Mouse (Mus musculus) Patski (cell line): ENCODE measurements around the gene Slc2a1. TPM values are rescaled to one million over a fixed set of nuclear protein-coding genes. Genes with fewer than 3 reads are reported as not detected.
A peak's percentile ranks its signal among the peaks of the same experiment; 100 is the strongest.

ENCODE experiments used
- ATAC-seq: fragments of 100-300 bp; one replicate; pipeline ENCODE4 v1.8.0; 2021
- CTCF ChIA-PET: fragments of 350-600 bp; sonication (Branson Sonifier 250); formaldehyde crosslinking; loops from one replicate; lab custom pipeline; 2022; ENCODE audit warnings: inconsistent platforms; lab: Charles Lee
- POLR2A ChIA-PET: fragments of 350-600 bp; sonication (Branson Sonifier 250); formaldehyde crosslinking; loops from one replicate; lab custom pipeline; 2022; ENCODE audit warnings: antibody characterized with exemption, inconsistent platforms; lab: Charles Lee
- DNase-seq: peaks from one replicate; pipeline ENCODE4 v3.0.0-alpha.2; 2011; ENCODE audit warnings: low read depth, low spot score
- H3K27me3 ChIP-seq: fragments of 371-371 bp; one replicate; pipeline ENCODE4 v1.5.1; 2021
- CTCF ChIP-seq: fragments of 100-300 bp; IDR thresholded peaks from one replicate; pipeline ENCODE4 v1.5.1; 2021
- in situ Hi-C: fragments of 300-500 bp; cut with MboI; formaldehyde crosslinking; loops from 3 replicates; pipeline ENCODE4 v1.11.1; 2018; ENCODE audit warnings: low pct_unique_long_range_greater_than_20kb, mixed read lengths
- polyA plus RNA-seq: library from polyadenylated mRNA; unstranded; gene quantifications from one replicate; pipeline ENCODE4 v1.2.3, GENCODE M21; 2021

The Slc2a1 gene
- polyA plus RNA-seq, 1 experiment from 2014 or later, result 59.8 TPM

DNA sequence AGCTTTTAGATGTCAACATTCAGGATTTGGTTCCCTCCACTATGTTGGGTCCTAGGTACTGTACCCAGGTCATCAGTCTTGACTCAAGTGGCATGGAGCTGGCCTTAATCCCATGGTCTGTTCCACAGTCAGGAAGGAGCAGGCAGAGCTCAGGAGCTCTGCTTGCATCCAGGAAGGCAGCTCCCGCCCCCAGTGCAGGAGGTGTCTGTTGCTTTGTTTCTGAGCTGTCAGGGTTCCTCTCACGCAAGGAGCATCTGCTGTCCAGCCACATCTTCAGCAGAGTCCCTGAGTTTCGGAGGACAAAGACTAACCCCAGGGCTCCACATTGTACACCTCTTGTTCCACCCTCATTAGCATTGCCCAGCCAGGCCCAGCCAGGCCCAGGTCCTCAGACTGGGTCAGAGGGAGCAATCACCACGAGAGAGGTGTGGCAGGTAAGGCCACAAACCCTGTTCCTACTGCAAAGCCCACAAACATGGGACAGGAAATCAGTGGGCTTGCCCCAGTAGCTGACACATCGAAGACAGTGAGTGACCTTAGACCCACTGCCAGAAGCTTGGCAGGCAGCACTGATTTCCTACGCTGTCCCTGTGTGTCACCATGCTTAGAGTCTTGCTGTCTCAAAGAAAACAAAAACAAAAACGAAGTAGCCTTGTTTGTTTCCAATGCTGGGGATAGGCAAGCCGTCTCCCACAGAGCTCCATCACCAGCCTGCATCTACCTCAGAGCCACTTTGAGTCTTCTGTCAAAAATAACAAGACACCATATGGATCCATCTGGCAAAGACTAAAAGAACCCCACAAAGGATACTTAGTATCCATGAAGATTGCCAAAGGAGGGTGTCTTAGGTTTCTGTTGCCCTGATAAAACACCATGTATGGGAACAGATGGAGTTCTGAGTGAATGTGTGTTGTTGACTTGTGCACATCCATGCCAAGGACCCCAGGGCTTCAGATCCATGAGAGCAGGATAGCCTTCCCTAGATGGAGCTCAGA is 10.0 kb upstream of the Slc2a1 start:
- ChIA-PET POLR2A (interaction anchor here (1.2 kb wide), 1 partner anchor 10 kb away, joined by 3 read pairs; the partner anchor contains the start of gene Slc2a1), CTCF (interaction anchor here (0.8 kb wide), 1 partner anchor 61 kb away, joined by 3 read pairs; no protein-coding TSS in a partner anchor)
- in situ Hi-C loops, result no loop called here
- no peak for TF ChIP-seq CTCF
- ATAC-seq, result no peak
- no peaks in the 10 kb centered on the region for H3K27me3 ChIP-seq
- DNase-seq, result no peak

- no peak for ATAC-seq
- POLR2A ChIA-PET, result interaction anchor here (0.5 to 0.7 kb wide), 2 partner anchors 10 to 72 kb away, joined by 3 to 6 read pairs; no protein-coding TSS in a partner anchor
- in situ Hi-C loops, result no loop called here
- CTCF ChIA-PET, result interaction anchor here (0.6 to 1.1 kb wide), 2 partner anchors 16 to 73 kb away, joined by 3 read pairs; no protein-coding TSS in a partner anchor
- no peak for DNase-seq
- no peak for TF ChIP-seq CTCF
- H3K27me3 ChIP-seq, result no peaks in the 10 kb centered on the region
Measured at GRCm38 (mm10) chr4:119101392-119101791, 7.1 kb upstream of the Slc2a1 start.

DNA sequence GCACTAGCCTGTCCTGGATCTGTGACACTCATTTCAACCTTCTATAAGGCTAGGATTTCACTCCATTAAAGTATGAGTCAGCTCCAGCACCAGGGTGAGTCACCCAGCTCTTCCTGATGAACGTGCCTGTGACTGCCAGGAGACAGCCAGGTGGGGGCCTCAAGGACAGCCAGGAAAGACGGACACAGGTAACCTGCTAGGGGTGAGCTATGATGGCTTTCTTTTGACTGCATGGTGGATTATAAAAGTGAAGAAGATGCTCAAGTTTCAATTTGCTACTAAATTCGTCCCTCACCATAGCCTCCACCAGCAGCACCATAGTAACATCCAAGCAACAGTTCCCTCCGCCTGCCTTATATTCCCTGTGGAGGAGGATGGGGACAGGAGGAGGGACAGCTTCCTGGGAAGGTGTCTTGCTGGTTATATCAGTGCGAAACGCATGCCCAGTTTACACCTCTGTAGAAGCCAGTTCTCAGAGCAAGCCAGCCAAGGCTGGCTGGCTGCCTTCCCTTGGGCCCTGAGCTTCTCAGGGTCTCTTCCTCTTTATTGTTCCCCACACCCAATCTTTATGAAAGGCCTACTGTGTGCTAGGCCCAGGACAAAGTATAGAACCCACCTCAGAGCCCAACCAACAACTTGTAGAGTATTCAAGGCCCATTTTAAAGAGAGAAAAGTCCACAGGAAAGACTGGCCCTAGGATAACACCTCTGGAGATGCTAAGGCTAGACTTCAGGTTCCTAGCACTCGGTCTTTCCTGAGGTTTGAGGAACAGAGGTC is 6.0 kb upstream of the Slc2a1 start:
- in situ Hi-C loops, result no loop called here
- DNase-seq (no peak), ATAC-seq (no peak)
- POLR2A ChIA-PET, result no interaction called here
- no peak for TF ChIP-seq CTCF
- no peaks in the 10 kb centered on the region for H3K27me3 ChIP-seq
- CTCF ChIA-PET, result interaction anchor here (1.1 to 1.4 kb wide), 2 partner anchors 11 to 75 kb away, joined by 3 to 4 read pairs; no protein-coding TSS in a partner anchor

DNA sequence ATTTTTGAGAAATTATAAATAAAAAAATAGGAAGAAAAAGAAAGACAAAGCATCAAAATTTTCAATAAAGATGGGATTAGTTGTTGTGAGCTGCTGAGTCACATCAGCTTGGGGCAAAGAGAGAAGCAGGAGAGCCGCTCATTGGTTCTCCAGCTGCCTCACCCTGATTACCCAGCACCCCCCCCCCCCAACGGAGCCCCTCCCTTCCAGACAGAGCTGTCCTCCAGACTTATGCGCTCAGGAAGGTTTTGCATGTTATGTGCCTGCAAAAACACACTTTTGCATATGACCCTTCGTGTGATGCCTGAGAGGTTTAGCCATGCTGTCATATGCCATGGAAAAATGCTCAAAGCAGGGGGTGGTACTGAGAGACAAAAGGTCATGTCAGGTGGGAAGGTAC is 3.7 kb upstream of the Slc2a1 start:
- H3K27me3 ChIP-seq, result no peaks in the 10 kb centered on the region
- ATAC-seq (no peak), DNase-seq (no peak)
- TF ChIP-seq CTCF, result no peak
- ChIA-PET POLR2A (interaction anchor here (0.6 kb wide), 1 partner anchor 101 kb away, joined by 3 read pairs; no protein-coding TSS in a partner anchor), CTCF (no interaction called here)
- in situ Hi-C loops, result no loop called here

GRCm38 (mm10) chr4:119105704-119106103 is 2.8 kb upstream of the Slc2a1 start:
- H3K27me3 ChIP-seq, result no peaks in the 10 kb centered on the region
- ChIA-PET POLR2A (no interaction called here), CTCF (interaction anchor here (1.8 kb wide), 1 partner anchor 102 kb away, joined by 5 read pairs; no protein-coding TSS in a partner anchor)
- ATAC-seq (peak; percentile 78), DNase-seq (peak; percentile 85)
- in situ Hi-C loops, result no loop called here
- no peak for TF ChIP-seq CTCF

DNA sequence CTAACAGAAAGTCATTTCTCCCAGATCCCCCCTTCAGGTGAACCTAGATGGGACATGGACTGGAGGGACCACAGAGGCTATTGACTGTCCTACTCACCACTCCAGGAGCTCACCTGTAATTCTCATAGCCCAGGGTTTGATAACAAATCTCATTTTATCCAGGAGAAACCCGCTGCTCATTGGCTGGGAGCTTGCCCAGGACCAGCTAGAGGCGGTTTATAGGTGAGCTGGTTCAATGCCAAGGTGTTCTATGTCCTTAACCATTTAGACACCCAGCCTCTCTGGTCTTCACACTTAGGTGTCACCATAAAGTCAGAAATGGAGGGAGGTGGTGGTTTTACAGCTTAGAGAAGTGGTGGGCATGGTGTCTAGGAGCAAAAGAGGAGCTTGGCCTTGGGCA is 644 bp upstream of the Slc2a1 start:
- POLR2A ChIA-PET, result interaction anchor here (1.1 kb wide), 2 partner anchors 10 to 14 kb away, joined by 3 to 4 read pairs; no protein-coding TSS in a partner anchor
- H3K27me3 ChIP-seq, result no peaks in the 10 kb centered on the region
- DNase-seq, result no peak
- CTCF ChIA-PET, result interaction anchor here (1.2 to 1.5 kb wide), 4 partner anchors 13 to 104 kb away, joined by 3 to 6 read pairs (median 3); no protein-coding TSS in a partner anchor
- no peak for ATAC-seq
- in situ Hi-C loops, result no loop called here
- TF ChIP-seq CTCF, result no peak

DNA sequence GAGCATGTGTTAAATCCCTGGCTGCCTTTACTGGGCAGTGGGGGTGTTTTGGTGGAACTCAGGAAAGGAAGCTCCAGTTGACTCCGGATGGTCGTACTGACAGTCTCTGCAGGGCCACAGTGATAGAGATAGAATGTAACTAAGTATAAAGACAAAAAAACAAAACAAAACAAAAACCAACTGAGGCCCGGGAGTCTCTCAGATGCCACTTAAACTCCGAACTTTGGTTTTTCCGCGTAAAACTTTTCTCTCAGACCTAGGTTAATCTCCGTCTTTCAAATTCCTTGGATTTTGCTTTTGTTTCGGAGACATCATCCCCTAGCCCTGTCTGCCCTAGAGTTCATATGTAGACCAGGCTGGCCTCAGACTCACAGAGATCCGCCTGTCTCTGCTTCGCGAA is 1.1 kb downstream of the Slc2a1 start:
- no peaks in the 10 kb centered on the region for H3K27me3 ChIP-seq
- ATAC-seq (no peak), DNase-seq (no peak)
- TF ChIP-seq CTCF, result no peak
- CTCF ChIA-PET, result interaction anchor here (1.8 kb wide), 1 partner anchor 83 kb away, joined by 5 read pairs; no protein-coding TSS in a partner anchor
- POLR2A ChIA-PET, result interaction anchor here (0.6 to 1.9 kb wide), 4 partner anchors 9 to 898 kb away, joined by 3 to 6 read pairs (median 4); no protein-coding TSS in a partner anchor
- in situ Hi-C loops, result no loop called here

- in situ Hi-C loops, result no loop called here
- ATAC-seq (no peak), DNase-seq (no peak)
- no peak for TF ChIP-seq CTCF
- no peaks in the 10 kb centered on the region for H3K27me3 ChIP-seq
- ChIA-PET POLR2A (no interaction called here), CTCF (interaction anchor here (1.4 kb wide), 1 partner anchor 17 kb away, joined by 4 read pairs; no protein-coding TSS in a partner anchor)
Measured at GRCm38 (mm10) chr4:119110512-119110911, 2.0 kb downstream of the Slc2a1 start.

GRCm38 (mm10) chr4:119111410-119111809 is 2.9 kb downstream of the Slc2a1 start:
- in situ Hi-C loops, result no loop called here
- H3K27me3 ChIP-seq, result no peaks in the 10 kb centered on the region
- DNase-seq (no peak), ATAC-seq (no peak)
- CTCF ChIA-PET, result interaction anchor here (1.4 kb wide), 1 partner anchor 16 kb away, joined by 4 read pairs; no protein-coding TSS in a partner anchor
- POLR2A ChIA-PET, result interaction anchor here (1.1 kb wide), 1 partner anchor 10 kb away, joined by 3 read pairs; no protein-coding TSS in a partner anchor
- TF ChIP-seq CTCF, result no peak
